Mouse (Mus musculus) gastrocnemius, adult 8-10 months (tissue): ENCODE data around the gene Cdc25a. TPM values are rescaled to one million over a fixed set of nuclear protein-coding genes. Genes with fewer than 3 reads are reported as not detected.

Experiments used
- DNase-seq, 2 experiments: peaks; one replicate each; pipeline ENCODE4 v3.0.0; 2022; ENCODE audit warnings: low spot score in 2 of 2
- microRNA-seq: library from miRNA; unstranded; fragments of <30 nt; microRNA quantifications from one replicate; pipeline ENCODE4 v1.2.0, GENCODE M21; 2022
- total RNA-seq, 4 experiments: library from RNA; stranded (reverse); gene quantifications; 2 replicates each; pipeline ENCODE4 v1.2.4; 2022

The Cdc25a gene
- total RNA-seq, 4 experiments from 2014 or later = 4.1 to 5.7 (median 4.6) TPM

DNA sequence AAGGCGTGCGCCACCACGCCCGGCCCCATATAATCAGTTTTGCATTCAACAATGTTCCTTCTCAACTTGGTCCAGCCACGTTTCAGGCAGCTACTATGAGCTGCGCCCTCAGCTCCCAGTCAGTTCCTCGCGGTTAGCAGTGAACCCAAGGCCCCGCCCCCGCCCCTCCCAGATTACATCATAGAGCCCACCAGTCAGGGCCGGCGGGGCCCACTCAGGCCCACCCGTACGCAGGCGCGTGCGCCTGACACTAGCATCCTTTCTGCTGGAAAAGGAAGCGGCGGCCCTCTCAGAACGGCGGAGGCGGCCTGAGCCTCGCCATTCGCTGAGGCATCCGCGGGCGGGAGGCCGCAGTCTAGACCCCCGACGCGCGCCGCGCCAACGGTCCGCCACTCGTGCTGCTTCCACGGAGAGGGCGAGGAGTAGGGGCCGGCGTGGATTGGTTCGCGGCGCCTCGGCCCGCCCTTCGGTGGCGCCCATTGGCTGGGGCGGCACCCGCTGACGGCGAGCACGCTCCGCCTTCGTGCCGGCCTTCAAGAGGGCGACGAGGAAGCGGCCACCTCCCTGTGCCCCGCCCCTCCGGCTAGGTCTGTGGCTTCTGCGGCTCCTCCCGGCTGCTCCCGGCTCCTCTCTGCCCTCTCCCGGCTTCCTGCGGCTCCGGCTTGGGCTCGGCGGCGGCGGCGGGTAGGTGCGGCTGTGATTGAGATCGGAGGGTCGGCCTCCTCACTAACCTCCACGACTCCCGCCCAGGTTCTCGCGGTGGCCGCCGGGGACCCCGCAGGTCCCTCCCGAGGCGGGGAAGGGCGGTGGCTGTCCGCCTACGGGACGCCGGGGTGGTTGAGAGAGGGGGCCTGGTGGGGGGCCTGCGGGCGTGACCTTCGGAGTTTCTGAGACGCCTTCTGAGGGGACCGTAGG lies 56.1 kb downstream of the Cdc25a start, which contains the start of gene Map4:
Gene Map4, plus strand, starts transcription at position 204 of the 915 bp plus-strand sequence.
- peak; percentile 96 to 98 for DNase-seq

GRCm38 (mm10) chr9:109932361-109932755 lies 57.0 kb downstream of the Cdc25a start:
- DNase-seq = peak in 1 of 2 experiments; percentile 40

DNA sequence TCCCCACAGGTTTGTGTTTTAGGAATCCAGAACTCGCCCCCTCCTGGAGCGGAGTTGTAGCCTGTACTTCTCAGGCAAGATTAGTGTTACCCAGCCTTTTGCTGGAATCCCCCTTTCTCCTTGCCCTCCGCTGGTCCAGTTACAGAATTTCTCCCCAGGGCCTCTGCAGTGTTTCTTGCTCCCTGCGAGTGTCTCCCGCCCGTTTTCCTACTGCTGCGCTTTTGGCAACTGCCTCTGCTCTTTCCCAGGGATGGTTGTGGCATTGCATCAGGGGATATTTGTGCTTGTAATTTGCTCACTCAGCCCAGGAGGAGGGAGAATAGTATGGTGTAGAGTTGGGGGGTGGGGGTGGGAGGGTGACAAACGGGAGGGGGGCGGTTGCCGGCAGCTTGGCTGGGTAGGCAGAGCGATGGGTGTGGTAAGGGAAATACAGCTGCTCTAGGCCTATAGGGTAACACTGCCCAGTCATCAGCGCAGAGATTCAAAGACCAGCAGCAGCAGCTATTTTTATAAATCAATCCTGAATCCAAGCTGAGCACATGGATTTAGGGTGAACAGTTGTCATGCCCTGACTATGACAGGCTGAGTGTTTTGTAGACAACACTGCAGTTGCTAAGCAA lies 57.5 kb downstream of the Cdc25a start:
- peak; percentile 62 to 74 for DNase-seq

DNA sequence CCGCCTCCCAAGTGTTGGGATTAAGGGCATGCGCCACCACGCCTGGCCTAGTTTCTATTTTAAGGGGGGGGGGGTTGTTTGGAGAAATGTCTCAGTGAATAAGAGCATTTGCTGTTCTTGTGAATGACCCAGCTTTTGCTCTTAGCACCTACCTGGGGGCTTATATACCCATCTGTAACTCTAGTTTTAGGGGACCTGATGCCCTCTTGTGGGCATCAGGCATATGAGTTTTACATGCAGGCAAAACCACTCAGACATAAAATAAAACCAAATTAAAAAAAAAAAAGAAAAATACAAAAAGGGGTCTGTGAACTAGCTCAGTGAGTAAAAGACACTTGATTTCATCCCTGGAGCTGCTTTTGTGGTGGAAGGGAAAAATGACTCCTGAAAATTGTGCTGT lies 64.0 kb downstream of the Cdc25a start:
- no peak for DNase-seq

GRCm38 (mm10) chr9:109942796-109943195 lies 67.4 kb downstream of the Cdc25a start:
- DNase-seq = no peak

Small RNA genes lying within 50 kb of the gene (microRNA-seq; reads per million reads assigned to microRNA genes)
- not detected for gene Mir7089

Other genes starting within 250 kb of the Cdc25a start
- not detected for gene Fbxw24, start 249.5 kb upstream of the Cdc25a start, total RNA-seq
- not detected for gene Fbxw25, start 210.9 kb upstream of the Cdc25a start, total RNA-seq
- gene Fbxw18, start 172.9 kb upstream of the Cdc25a start, total RNA-seq = not detected
- gene Fbxw26, start 129.5 kb upstream of the Cdc25a start, total RNA-seq = not detected
- not detected for gene Fbxw27, start 84.9 kb upstream of the Cdc25a start, total RNA-seq
- gene Spink8, start 63.3 kb upstream of the Cdc25a start, total RNA-seq = not detected
- gene Nme6, start 42.8 kb upstream of the Cdc25a start, total RNA-seq = 10 to 100 TPM; 29.2 to 35.4 (median 33.5) TPM
- gene Camp, start 26.0 kb upstream of the Cdc25a start, total RNA-seq = not detected
- 100 to 1,000 TPM; 475 to 623 (median 599) TPM for gene Map4, start 55.9 kb downstream of the Cdc25a start, total RNA-seq
- 10 to 100 TPM; 22.0 to 27.2 (median 26.3) TPM for gene Smarcc1, start 242.1 kb downstream of the Cdc25a start, total RNA-seq
- 10 to 100 TPM; 25.4 to 39.5 (median 35.1) TPM for gene Dhx30, start 242.3 kb downstream of the Cdc25a start, total RNA-seq